Mouse (Mus musculus) megakaryocyte-erythroid progenitor cell, adult 5-6 weeks (primary cell): ENCODE results near the gene 9230102O04Rik. TPM values are rescaled to one million over a fixed set of nuclear protein-coding genes. Genes with fewer than 3 reads are reported as not detected.

Source experiments
- ATAC-seq: replicated peaks from 2 replicates; pipeline ENCODE4 v1.8.0; 2016; ENCODE audit warnings: mild to moderate bottlenecking, inconsistent platforms; ENCODE audit not compliant: severe bottlenecking, poor library complexity, low FRiP score, low TSS enrichment
- total RNA-seq, 2 experiments: library from RNA; stranded (forward) in 1 of 2; stranded (reverse) in 1 of 2; fragments of 200-1000, 215-1000 nt in 1 of 2; fragments of >200 nt in 1 of 2; fragmentation: Nextera tagmentation in 1 of 2; gene quantifications; 2 replicates each; pipeline ENCODE4 v1.2.3; 2014 to 2017

The 9230102O04Rik gene
- total RNA-seq, 2 experiments from 2014 or later, result not detected

GRCm38 (mm10) chr2:9886921-9887610 is 2.3 kb downstream of the 9230102O04Rik start:
- ATAC-seq, result no peak

GRCm38 (mm10) chr2:9886031-9886430 is 3.3 kb downstream of the 9230102O04Rik start:
- no peak for ATAC-seq

DNA sequence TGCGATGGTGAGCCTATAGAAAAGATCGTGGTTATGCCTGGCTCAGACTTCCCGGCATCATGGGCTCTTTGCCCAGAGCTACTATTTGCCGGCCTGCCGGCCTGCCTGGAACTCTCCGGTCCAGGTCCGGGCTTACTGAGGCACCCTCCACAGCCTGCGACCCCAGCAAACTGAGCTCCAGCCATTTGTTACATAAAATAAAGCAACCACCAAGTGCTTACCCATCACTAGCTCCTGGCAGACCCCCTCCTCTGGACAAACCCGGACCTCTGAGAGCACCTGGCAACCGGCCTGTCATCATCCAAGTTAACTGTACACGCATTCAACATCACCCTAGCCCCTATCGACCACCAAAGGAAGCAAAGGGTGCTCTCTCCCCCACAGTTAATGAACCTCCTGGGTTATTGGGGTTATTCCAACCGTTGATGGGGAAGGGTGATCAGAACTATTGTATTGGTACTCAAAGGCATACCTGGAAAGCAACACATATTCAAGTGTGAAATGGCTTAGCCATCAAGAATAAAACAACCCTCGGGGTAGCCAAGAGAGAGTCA is 4.0 kb downstream of the 9230102O04Rik start:
- no peak for ATAC-seq

DNA sequence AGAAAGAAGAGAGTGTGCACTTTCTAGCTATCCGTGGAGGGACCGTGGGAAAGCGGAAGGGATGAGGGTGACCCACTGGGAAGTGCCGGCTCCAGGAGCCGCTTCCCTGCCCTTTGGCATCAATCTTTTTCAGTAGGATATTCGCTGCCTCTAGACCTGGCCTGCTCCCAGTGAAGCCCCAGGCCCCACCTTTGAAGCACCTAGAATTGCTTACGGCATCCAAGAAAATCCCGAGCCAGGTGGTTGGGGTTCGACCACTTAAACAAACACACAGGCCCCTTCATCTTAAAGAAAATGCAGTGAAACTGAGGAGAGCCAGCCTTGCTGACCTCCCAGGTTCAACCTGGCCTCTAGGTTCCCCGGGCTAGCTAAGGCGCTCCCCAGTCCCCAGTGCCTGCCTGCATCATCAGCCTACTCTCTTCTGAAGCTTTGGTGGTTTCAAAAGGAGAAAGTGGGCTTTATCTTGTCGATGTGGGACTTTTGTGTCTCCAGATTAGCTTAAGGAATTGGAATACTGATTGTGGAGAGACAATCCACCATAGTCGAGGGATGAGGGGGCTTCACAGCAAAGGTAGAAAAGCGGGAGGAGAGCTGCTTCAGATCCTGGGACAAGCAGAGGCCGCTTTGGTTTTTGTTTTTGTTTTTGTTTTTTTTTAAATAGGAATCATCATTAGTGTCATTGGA is 4.7 kb downstream of the 9230102O04Rik start:
- ATAC-seq, result no peak

DNA sequence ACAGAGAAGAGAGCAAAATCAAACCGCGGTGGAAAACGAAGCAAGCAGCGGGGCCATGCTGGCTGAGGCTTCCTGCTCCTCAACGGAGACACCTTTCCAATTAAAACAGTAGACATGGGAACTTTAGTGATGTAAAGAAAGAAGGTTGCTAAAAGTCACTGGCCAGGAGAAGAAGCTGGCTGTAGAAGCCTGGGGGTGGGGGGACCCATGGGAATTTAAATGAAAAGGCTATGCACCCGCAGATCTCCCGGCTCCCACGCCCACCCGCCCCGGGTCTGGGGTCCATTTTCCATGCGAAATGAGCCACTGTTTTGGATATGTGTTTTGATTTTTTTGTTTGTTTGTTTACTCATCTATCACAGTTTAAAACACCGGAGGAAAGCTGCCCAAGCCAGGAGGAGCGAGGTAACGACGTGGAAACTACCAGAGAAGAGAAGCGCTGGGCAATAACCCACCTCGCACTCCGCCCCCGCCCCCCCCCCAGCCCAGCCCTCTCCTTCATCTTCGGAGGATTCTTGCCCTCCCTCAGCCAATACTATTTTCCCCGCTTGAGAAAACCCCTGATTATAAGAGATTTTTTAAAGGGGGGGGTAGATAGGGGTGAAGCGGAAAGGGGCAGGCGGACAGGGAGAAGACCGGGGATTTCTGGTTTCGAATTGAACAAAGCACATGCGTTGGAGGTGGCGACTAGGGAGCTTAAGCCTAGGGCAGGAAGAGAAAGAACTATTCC is 5.4 kb downstream of the 9230102O04Rik start:
- ATAC-seq, result no peak

GRCm38 (mm10) chr2:9882926-9883802 is 6.2 kb downstream of the 9230102O04Rik start:
- no peak for ATAC-seq

- ATAC-seq, result no peak
Observed at GRCm38 (mm10) chr2:9882371-9882925, 6.9 kb downstream of the 9230102O04Rik start.

DNA sequence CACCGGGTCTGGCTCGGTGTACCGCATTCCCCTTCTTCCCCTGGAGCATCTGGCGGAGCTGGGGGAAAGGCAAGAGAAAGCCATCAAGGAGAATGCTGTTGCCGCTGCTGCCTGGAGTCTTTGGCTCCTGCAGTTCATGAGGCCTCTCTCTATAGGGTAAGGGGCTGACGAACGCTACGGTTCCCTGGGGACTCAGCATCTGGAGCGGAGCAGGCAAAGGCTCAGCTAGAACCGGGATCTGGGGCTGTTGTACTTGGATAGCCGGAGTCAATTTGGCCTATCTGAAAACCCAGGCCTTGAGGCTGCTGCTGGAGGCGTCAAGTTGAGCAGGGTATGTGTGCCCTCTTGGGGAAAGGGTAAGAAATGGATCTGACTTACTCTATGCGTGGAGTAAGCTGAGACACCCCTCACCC is 7.7 kb downstream of the 9230102O04Rik start:
- no peak for ATAC-seq

DNA sequence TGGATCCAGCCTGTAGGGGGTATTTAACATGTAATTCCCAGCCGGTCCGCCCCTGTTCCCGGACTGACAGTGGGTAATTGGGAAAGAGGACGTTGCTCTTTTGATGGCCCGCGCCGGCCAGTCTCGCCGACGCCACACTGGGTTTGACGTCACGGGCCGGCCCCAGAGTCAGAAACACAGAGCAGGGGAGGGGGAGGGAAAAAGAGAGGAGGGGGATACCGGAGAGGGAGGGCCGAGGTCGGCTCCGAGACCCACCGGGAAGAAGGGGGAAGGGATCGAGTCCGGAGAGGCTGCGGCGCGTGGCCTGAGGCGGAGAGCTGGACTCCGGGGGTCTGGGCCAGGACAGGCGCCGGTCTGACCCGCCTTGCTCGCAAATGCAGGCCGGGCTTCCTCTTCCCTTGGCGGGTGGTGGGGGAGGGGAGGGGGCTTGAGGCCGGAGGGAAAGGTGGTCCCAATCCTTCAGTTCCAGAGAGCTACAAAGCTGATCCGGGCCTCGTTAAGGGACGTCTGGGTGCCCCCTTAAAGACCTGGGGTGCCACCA is 8.2 kb downstream of the 9230102O04Rik start, which contains the start of gene 4930412O13Rik:
Gene 4930412O13Rik, plus strand, starts transcription at position 202 of the 541 bp plus-strand sequence.
- ATAC-seq, result no peak

- ATAC-seq, result no peak
Observed at GRCm38 (mm10) chr2:9880271-9880670, 9.1 kb downstream of the 9230102O04Rik start.

DNA sequence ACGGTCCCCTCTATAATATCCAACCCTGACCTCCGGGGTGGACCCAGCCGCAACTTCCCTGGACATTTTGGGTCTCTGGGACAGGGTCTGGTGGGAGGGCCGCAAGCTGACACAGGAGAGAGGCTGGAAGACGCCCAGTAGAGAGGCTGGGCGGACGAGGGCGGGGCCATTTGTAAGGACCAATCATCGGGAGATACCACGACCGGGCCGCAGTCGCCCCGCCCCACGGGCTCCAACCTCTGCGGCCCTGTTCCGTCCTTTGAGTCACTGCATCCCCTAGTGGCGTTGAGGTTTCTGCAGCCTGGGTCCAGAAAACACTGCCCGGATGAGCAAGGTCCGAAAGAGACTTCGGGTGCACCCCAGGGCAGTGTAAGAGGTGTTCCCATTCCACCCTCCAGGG is 9.8 kb downstream of the 9230102O04Rik start:
- peak; percentile 91 for ATAC-seq

DNA sequence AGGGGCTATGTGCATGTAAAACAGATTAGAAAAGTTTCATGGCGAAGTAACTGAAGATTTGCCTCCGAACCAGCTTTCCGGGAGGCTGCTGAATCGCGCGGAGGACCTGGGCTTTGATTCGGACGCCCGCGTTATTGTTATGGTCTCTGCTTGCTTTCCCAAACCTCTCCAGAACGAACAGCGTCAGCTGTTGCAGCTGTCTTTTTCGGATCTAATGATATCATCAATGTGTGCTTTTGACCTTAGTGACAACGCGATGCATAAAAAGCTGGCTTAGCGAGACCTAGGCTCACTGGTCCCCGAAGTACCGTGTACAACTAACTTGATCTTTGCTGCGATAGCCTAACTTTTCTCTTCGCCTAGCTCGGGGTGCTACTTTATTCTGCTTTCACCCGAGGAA is 10.2 kb downstream of the 9230102O04Rik start:
- peak; percentile 36 for ATAC-seq

GRCm38 (mm10) chr2:9878564-9879081 is 10.7 kb downstream of the 9230102O04Rik start:
- ATAC-seq, result no peak

- no peak for ATAC-seq
Observed at GRCm38 (mm10) chr2:9877966-9878563, 11.3 kb downstream of the 9230102O04Rik start.

- ATAC-seq, result no peak
Observed at GRCm38 (mm10) chr2:9877326-9877690, 12.0 kb downstream of the 9230102O04Rik start.

GRCm38 (mm10) chr2:9876621-9877325 is 12.6 kb downstream of the 9230102O04Rik start:
- ATAC-seq, result no peak

- no peak for ATAC-seq
Observed at GRCm38 (mm10) chr2:9875676-9876357, 13.5 kb downstream of the 9230102O04Rik start.
